Mouse (Mus musculus) cerebellum, postnatal 14 days (tissue): ENCODE measurements at regions not wholly inside any gene's neighbourhood (a gene's known extent, or its start where the extent isn't known, plus 50 kb on each side); places are given as distances from the start of the nearest gene placed in this dataset.
A peak's percentile ranks its signal among the peaks of the same experiment; 100 is the strongest.
"Not testable (repeated sequence)": the region's sequence is repeated elsewhere in the genome, so short reads cannot be mapped to it uniquely, and the experiment has no call there.

Experiments
- DNase-seq, 2 experiments: peaks; one replicate each; pipeline ENCODE4 v3.0.0; 2021; ENCODE audit warnings: mixed read lengths in 2 of 2

- no peak for DNase-seq
Observed at GRCm38 (mm10) chr6:100424788-100425403, 137.6 kb upstream of the Rybp start.

- DNase-seq: no peak
Observed at GRCm38 (mm10) chr6:100424181-100424580, 136.9 kb upstream of the Rybp start.

- DNase-seq: no peak
Observed at GRCm38 (mm10) chr6:100423636-100424035, 136.4 kb upstream of the Rybp start.

GRCm38 (mm10) chr6:100422603-100423002, 135.3 kb upstream of the Rybp start:
- DNase-seq: no peak

- no peak for DNase-seq
Observed at GRCm38 (mm10) chr6:100421706-100422578, 134.7 kb upstream of the Rybp start.

- no peak for DNase-seq
Observed at GRCm38 (mm10) chr6:100420602-100421001, 133.3 kb upstream of the Rybp start.

GRCm38 (mm10) chr6:100419782-100420540, 132.7 kb upstream of the Rybp start:
- DNase-seq: no peak

GRCm38 (mm10) chr6:100416046-100416445, 128.8 kb upstream of the Rybp start:
- no peak for DNase-seq

GRCm38 (mm10) chr6:100415514-100415913, 128.2 kb upstream of the Rybp start:
- no peak for DNase-seq

- DNase-seq: no peak
Observed at GRCm38 (mm10) chr6:100414836-100415235, 127.6 kb upstream of the Rybp start.

- no peak for DNase-seq
Observed at GRCm38 (mm10) chr6:100412486-100412885, 125.2 kb upstream of the Rybp start.

GRCm38 (mm10) chr6:100411968-100412367, 124.7 kb upstream of the Rybp start:
- no peak for DNase-seq

- no peak for DNase-seq
Observed at GRCm38 (mm10) chr6:100410067-100410631, 122.9 kb upstream of the Rybp start.

- peak; percentile 52 to 53 for DNase-seq
Observed at GRCm38 (mm10) chr6:100408826-100409225, 121.5 kb upstream of the Rybp start.

- DNase-seq: no peak
Observed at GRCm38 (mm10) chr6:100406504-100406903, 119.2 kb upstream of the Rybp start.

- no peak for DNase-seq
Observed at GRCm38 (mm10) chr6:100404161-100404560, 116.9 kb upstream of the Rybp start.

GRCm38 (mm10) chr6:100402716-100403115, 115.4 kb upstream of the Rybp start:
- DNase-seq: no peak

GRCm38 (mm10) chr6:100401728-100402127, 114.4 kb upstream of the Rybp start:
- no peak for DNase-seq

- not testable (repeated sequence) for DNase-seq
Observed at GRCm38 (mm10) chr6:100399387-100399786, 112.1 kb upstream of the Rybp start.

- peak in 1 of 2 experiments; percentile 23 for DNase-seq
Observed at GRCm38 (mm10) chr6:100396311-100397200, 109.3 kb upstream of the Rybp start.

GRCm38 (mm10) chr6:100390258-100390910, 103.1 kb upstream of the Rybp start:
- DNase-seq: no peak
